Mouse (Mus musculus) C2C12 (cell line): ENCODE results near the gene Sec16a. TPM values are rescaled to one million over a fixed set of nuclear protein-coding genes. Genes with fewer than 3 reads are reported as not detected.
A peak's percentile ranks its signal among the peaks of the same experiment; 100 is the strongest.

Experiments
- H3K27me3 ChIP-seq: one replicate; pipeline ENCODE4 v1.6.1; 2011; ENCODE audit not compliant: control insufficient read depth, insufficient read depth, insufficient read length
- H3K36me3 ChIP-seq: one replicate; pipeline ENCODE4 v1.6.1; 2011; ENCODE audit not compliant: control insufficient read depth, insufficient read depth
- H3K4me3 ChIP-seq: one replicate; pipeline ENCODE4 v1.5.1; 2011; ENCODE audit warnings: mild to moderate bottlenecking, control low read depth; ENCODE audit not compliant: poor library complexity, insufficient read depth, severe bottlenecking
- H3K79me2 ChIP-seq: one replicate; pipeline ENCODE4 v1.6.1; 2011; ENCODE audit not compliant: control insufficient read depth, insufficient read depth
- H3K79me3 ChIP-seq: one replicate; pipeline ENCODE4 v1.6.1; 2011; ENCODE audit warnings: low read depth, control low read depth
- H3ac ChIP-seq: one replicate; pipeline ENCODE3; 2011; ENCODE audit warnings: low read depth; ENCODE audit not compliant: control insufficient read depth, insufficient read length
- CEBPB ChIP-seq: IDR thresholded peaks from one replicate; pipeline ENCODE4 v1.6.1; 2011; ENCODE audit warnings: low read depth, mild to moderate bottlenecking, control low read depth, moderate library complexity
- CTCF ChIP-seq: IDR thresholded peaks from one replicate; pipeline ENCODE4 v1.5.1; 2011; ENCODE audit not compliant: control insufficient read depth, insufficient read depth, insufficient read length
- FOSL1 ChIP-seq: IDR thresholded peaks from one replicate; pipeline ENCODE4 v1.8.0; 2011; ENCODE audit warnings: mild to moderate bottlenecking, low read length; ENCODE audit not compliant: poor library complexity, insufficient read depth, severe bottlenecking
- MAX ChIP-seq: IDR thresholded peaks from one replicate; pipeline ENCODE4 v1.6.1; 2011; ENCODE audit warnings: mild to moderate bottlenecking, control low read depth
- MYOD1 ChIP-seq: IDR thresholded peaks from one replicate; pipeline ENCODE4 v1.6.1; 2011; ENCODE audit warnings: low read depth; ENCODE audit not compliant: control insufficient read depth, insufficient read length
- MYOG ChIP-seq: IDR thresholded peaks from one replicate; pipeline ENCODE4 v1.6.1; 2011; ENCODE audit not compliant: control insufficient read depth, insufficient read length; ENCODE audit errors: extremely low read depth
- USF1 ChIP-seq: IDR thresholded peaks from one replicate; pipeline ENCODE4 v1.6.1; 2011; ENCODE audit warnings: low read depth, mild to moderate bottlenecking, control low read depth, moderate library complexity
- polyA plus RNA-seq: library from polyadenylated mRNA; unstranded; fragments of >200 nt; fragmentation: generic; extraction: Trizol; gene quantifications from one replicate; pipeline ENCODE4 v1.2.1, GENCODE M21; 2012; ENCODE audit warnings: missing spikeins

Sec16a gene
- polyA plus RNA-seq, 1 experiment: 19.5 TPM

DNA sequence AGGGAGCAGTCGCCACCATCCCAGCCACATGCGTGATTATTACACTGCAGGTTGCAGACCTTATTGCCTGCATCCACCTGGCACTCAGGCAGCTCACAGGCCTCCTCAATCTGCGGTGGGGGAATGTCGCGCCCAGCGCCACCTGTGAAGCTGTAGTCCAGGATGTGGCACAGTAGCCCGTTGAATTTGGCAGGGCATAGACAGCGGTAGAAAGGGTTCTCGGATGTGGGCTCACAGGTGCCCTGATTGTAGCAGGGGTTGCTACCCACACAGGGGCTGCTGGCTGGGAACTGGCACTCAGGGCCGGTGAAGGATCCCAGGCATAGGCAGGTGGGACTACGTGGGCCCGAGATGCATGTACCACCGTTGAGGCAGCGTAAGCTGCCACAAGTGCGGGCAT is 23.4 kb upstream of the Sec16a start:
- no peaks in the 10 kb centered on the region for H3K27me3 ChIP-seq
- H3K36me3 ChIP-seq: peaks cover 6% of the 10 kb centered on the region
- no peaks in the 10 kb centered on the region for H3K79me2 ChIP-seq
- TF ChIP-seq FOSL1 (no peak), MYOG (no peak), CEBPB (no peak), CTCF (no peak), MYOD1 (no peak), USF1 (no peak), MAX (no peak)
- H3K79me3 ChIP-seq: no peaks in the 10 kb centered on the region
- no peak overlapping the region for H3ac ChIP-seq
- H3K4me3 ChIP-seq: no peak overlapping the region

DNA sequence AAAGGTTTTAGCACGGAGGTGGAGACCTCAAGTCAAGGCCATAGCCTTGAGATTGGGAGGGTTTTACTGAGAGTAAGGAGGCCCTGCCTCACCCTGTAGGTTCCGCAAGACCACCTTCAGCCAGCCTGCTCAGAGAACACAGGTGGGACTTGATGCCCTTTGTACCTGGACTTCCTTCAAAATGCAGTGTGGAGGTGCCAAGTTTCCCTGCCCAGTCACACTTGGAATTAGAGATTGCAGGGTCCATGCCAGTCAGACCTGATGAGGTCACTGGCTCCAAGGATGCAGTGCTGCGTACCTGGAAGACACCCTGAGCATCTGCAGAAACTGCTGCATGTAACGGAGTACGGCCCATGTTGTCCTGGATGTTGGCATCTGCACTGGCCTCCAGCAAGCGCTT is 18.4 kb upstream of the Sec16a start:
- Histone ChIP-seq H3ac (no peak overlapping the region), H3K79me3 (no peaks in the 10 kb centered on the region), H3K36me3 (peaks cover 16% of the 10 kb centered on the region), H3K27me3 (no peaks in the 10 kb centered on the region), H3K79me2 (no peaks in the 10 kb centered on the region), H3K4me3 (no peak overlapping the region)
- TF ChIP-seq CEBPB: no peak

DNA sequence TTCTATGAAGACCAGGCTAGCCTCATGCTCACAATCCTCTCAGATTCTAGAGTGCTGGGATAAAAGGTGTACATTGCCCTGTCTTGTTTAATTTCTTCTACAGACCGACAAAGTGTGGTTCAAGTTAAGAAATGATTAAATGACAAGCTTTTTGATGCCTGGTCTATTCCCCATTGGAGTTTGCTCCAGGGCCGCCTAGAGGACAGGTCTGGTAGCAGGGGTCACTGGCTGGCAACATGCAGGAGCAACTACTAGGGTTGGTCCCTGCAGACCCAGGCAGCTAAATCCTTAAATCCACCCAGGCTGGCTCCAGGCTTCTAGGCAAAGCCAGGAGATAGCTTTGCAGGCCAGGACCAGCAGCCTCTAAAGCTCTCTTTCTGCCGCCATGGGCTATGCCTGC is 18.0 kb upstream of the Sec16a start:
- Histone ChIP-seq H3K36me3 (peaks cover 18% of the 10 kb centered on the region), H3ac (no peak overlapping the region), H3K79me2 (no peaks in the 10 kb centered on the region), H3K4me3 (no peak overlapping the region), H3K79me3 (no peaks in the 10 kb centered on the region), H3K27me3 (no peaks in the 10 kb centered on the region)
- no peak for TF ChIP-seq USF1
- no peak for TF ChIP-seq MYOD1
- no peak for TF ChIP-seq MAX
- TF ChIP-seq CTCF: no peak

DNA sequence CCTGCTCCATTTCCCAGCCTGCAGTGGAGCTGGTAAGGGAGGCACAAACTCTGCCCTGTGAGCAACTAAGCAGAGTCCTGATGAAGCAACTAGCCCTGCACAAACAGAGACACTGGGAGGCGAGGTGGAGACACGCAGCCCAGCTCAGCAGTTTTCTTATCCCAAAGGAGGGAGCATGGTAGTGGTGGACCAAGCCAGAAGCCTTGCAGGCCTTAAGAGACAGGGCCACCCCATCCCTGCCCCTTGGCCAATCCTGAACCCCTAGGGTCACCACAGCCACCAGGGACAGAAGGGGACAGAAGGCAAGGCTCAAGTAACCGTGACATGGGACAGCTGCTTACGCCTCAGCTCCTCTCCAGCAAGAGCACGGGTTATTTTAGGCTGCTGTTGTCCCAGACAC is 16.7 kb upstream of the Sec16a start:
- no peak overlapping the region for H3ac ChIP-seq
- TF ChIP-seq MAX (no peak), CEBPB (no peak), MYOG (no peak), CTCF (no peak), MYOD1 (no peak), USF1 (no peak), FOSL1 (no peak)
- peaks cover 14% of the 10 kb centered on the region for H3K36me3 ChIP-seq
- no peaks in the 10 kb centered on the region for H3K79me2 ChIP-seq
- H3K79me3 ChIP-seq: no peaks in the 10 kb centered on the region
- H3K27me3 ChIP-seq: no peaks in the 10 kb centered on the region
- no peak overlapping the region for H3K4me3 ChIP-seq

DNA sequence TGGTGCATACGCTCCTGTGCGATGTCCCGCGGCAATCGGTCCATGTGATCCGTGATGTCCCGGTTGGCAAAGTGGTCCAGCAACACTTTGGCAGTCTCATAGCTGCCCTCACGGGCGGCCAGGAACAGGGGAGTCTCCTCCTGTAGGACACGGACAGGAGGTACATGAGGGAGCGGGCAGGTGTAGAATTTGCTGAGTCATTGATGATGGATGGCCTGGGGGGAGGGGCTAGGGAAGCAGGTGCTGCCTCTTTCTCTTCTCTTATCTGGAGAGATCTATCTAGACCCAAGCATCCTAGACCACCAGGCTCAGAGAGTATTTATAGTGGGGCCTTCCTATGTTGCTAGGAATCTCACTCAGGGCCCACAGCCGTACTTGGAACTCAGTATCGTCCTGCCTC is 15.8 kb upstream of the Sec16a start:
- Histone ChIP-seq H3K4me3 (no peak overlapping the region), H3K36me3 (peaks cover 14% of the 10 kb centered on the region), H3ac (no peak overlapping the region), H3K79me2 (no peaks in the 10 kb centered on the region), H3K27me3 (no peaks in the 10 kb centered on the region), H3K79me3 (no peaks in the 10 kb centered on the region)
- TF ChIP-seq CEBPB (no peak), MYOD1 (peak; percentile 8), FOSL1 (no peak)

DNA sequence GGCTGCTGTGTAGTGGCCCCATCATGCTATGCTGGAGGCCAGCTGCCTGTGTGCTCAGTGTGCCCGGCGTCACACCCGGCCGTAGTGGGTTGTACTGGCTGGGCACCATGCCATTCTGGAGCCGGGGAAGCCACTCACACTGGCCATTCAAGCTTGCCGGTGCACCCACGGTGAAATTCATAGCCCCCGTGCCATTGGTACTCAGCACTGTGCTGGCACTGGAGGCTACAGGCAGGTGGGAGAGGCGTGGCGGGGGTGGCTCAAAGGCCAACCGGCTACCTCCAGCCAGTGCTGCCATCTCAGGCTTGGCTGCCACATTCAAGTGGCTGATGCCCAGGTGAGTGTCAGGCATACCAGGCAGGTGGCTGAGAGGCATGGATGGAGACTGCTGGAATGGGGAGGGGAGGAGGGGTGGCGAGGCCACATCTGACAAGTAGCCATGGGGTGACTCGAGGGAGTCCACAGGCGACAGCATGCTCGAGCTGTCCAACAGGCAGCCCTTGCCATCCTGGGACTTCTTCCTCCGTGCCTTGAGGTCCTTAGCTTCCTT is 15.2 kb upstream of the Sec16a start:
- Histone ChIP-seq H3K4me3 (no peak overlapping the region), H3K79me3 (no peaks in the 10 kb centered on the region), H3K27me3 (no peaks in the 10 kb centered on the region), H3K36me3 (peaks cover 14% of the 10 kb centered on the region), H3K79me2 (no peaks in the 10 kb centered on the region), H3ac (no peak overlapping the region)
- TF ChIP-seq MAX: no peak
- no peak for TF ChIP-seq CEBPB
- no peak for TF ChIP-seq MYOG
- no peak for TF ChIP-seq CTCF
- TF ChIP-seq USF1: no peak
- no peak for TF ChIP-seq FOSL1
- TF ChIP-seq MYOD1: no peak
